Mouse (Mus musculus) bone marrow macrophage, adult 2 months (primary cell): ENCODE measurements around the gene Reln. TPM values are rescaled to one million over a fixed set of nuclear protein-coding genes. Genes with fewer than 3 reads are reported as not detected.

Source experiments
- H3K27ac ChIP-seq: 2 replicates; pipeline ENCODE4 v1.5.1; 2012; ENCODE audit warnings: low read depth, low read length; ENCODE audit not compliant: insufficient read depth
- H3K4me1 ChIP-seq: 2 replicates; pipeline ENCODE4 v1.6.1; 2012; ENCODE audit warnings: low read length; ENCODE audit not compliant: control insufficient read depth, insufficient read depth
- H3K4me3 ChIP-seq: 2 replicates; pipeline ENCODE4 v1.5.1; 2012; ENCODE audit warnings: mild to moderate bottlenecking, low read length, moderate library complexity; ENCODE audit not compliant: insufficient read depth
- CTCF ChIP-seq: IDR thresholded peaks from 2 replicates; pipeline ENCODE4 v1.5.1; 2012; ENCODE audit warnings: low read depth, mild to moderate bottlenecking, low read length, moderate library complexity
- POLR2A ChIP-seq: IDR thresholded peaks from 2 replicates; pipeline ENCODE4 v1.6.1; 2012; ENCODE audit warnings: mild to moderate bottlenecking, low read depth, low read length, borderline replicate concordance
- polyA plus RNA-seq: library from polyadenylated mRNA; stranded (reverse); fragments of >200 nt; gene quantifications from 2 replicates; pipeline ENCODE4 v1.2.4, GENCODE M21; 2012; ENCODE audit not compliant: missing spikeins, insufficient read depth, insufficient read length

Reln gene
- polyA plus RNA-seq, 1 experiment: not detected

- H3K4me3 ChIP-seq: no peak overlapping the region
- no peaks in the 10 kb centered on the region for H3K4me1 ChIP-seq
- no peak overlapping the region for H3K27ac ChIP-seq
- TF ChIP-seq CTCF (no peak), POLR2A (no peak)
Observed at GRCm38 (mm10) chr5:21898875-21899274, 445.6 kb downstream of the Reln start.

GRCm38 (mm10) chr5:21896586-21896985 lies 447.9 kb downstream of the Reln start:
- TF ChIP-seq CTCF (no peak), POLR2A (no peak)
- no peak overlapping the region for H3K4me3 ChIP-seq
- H3K4me1 ChIP-seq: no peaks in the 10 kb centered on the region
- H3K27ac ChIP-seq: no peak overlapping the region

- no peak overlapping the region for H3K27ac ChIP-seq
- H3K4me3 ChIP-seq: no peak overlapping the region
- H3K4me1 ChIP-seq: no peaks in the 10 kb centered on the region
- no peak for TF ChIP-seq CTCF
Observed at GRCm38 (mm10) chr5:21894168-21894567, 450.3 kb downstream of the Reln start.

GRCm38 (mm10) chr5:21866750-21867149 lies 477.8 kb downstream of the Reln start:
- no peak overlapping the region for H3K4me3 ChIP-seq
- TF ChIP-seq CTCF (no peak), POLR2A (no peak)

GRCm38 (mm10) chr5:21866311-21866712 lies 478.2 kb downstream of the Reln start:
- TF ChIP-seq CTCF (no peak), POLR2A (no peak)
- H3K4me1 ChIP-seq: no peaks in the 10 kb centered on the region

More at GRCm38 (mm10) chr5:21866750-21867149, 477.8 kb downstream of the Reln start:
- no peak overlapping the region for H3K27ac ChIP-seq
- H3K4me1 ChIP-seq: no peaks in the 10 kb centered on the region

GRCm38 (mm10) chr5:21865346-21866107 lies 479.0 kb downstream of the Reln start, which contains the start of gene Slc26a5:
Slc26a5 (minus strand) TSS chr5:21865604.
- no peak within 1 kb of the TSS for H3K4me3 ChIP-seq
- TF ChIP-seq POLR2A (no peak), CTCF (no peak)
- no peak within 1 kb of the TSS for H3K27ac ChIP-seq
- H3K4me1 ChIP-seq: no peaks in the 10 kb centered on the region

More at GRCm38 (mm10) chr5:21866311-21866712, 478.2 kb downstream of the Reln start:
- Histone ChIP-seq H3K4me3 (no peak overlapping the region), H3K27ac (no peak overlapping the region)

- no peak for TF ChIP-seq CTCF
- TF ChIP-seq POLR2A: no peak
- no peak overlapping the region for H3K4me3 ChIP-seq
- no peaks in the 10 kb centered on the region for H3K4me1 ChIP-seq
- no peak overlapping the region for H3K27ac ChIP-seq
Observed at GRCm38 (mm10) chr5:21858653-21859052, 485.8 kb downstream of the Reln start.

- no peaks in the 10 kb centered on the region for H3K4me1 ChIP-seq
- TF ChIP-seq POLR2A: no peak
- no peak for TF ChIP-seq CTCF
- no peak overlapping the region for H3K27ac ChIP-seq
- H3K4me3 ChIP-seq: no peak overlapping the region
Observed at GRCm38 (mm10) chr5:21851679-21852340, 492.7 kb downstream of the Reln start.

GRCm38 (mm10) chr5:21847438-21847837 lies 497.1 kb downstream of the Reln start:
- Histone ChIP-seq H3K4me3 (no peak overlapping the region), H3K27ac (no peak overlapping the region), H3K4me1 (no peaks in the 10 kb centered on the region)
- TF ChIP-seq POLR2A: no peak
- TF ChIP-seq CTCF: no peak
